Mouse (Mus musculus): ENCODE results near the gene Car3.

Car3 gene

GRCm38 (mm10) chr3:14876325-14876918 lies 13.1 kb downstream of the Car3 start:
- no peak for DNase-seq (ENCODE audit: low spot score in 2 of 2)

GRCm38 (mm10) chr3:14877251-14877909 lies 14.1 kb downstream of the Car3 start:
- DNase-seq (ENCODE audit: low spot score in 2 of 2): no peak

DNA sequence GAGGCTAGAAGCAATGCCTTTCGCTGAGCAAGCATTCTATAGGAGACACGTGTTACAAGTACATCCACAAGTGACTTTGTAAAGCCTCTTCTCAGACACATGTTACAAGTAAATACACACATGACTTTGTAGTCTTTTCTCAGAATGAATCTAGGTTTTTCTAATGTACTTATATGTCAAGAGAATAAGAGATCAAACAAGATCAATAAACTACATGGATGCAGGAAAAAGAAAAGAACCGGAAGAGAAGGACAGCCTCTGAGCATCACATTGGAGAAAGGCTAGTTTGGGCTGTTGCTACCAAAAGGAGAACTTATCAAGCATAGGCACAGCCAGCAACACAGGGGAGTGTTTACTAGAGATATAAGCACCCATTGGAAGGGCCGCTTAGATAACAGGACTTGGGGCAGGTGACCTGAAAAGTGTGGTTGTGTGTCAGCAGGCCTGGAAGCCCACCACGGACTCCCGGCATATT lies 15.5 kb downstream of the Car3 start:
- DNase-seq (ENCODE audit: low spot score in 2 of 2): no peak

GRCm38 (mm10) chr3:14879293-14879692 lies 16.0 kb downstream of the Car3 start:
- no peak for DNase-seq (ENCODE audit: low spot score in 2 of 2)

GRCm38 (mm10) chr3:14880277-14880676 lies 17.0 kb downstream of the Car3 start:
- no peak for DNase-seq (ENCODE audit: low spot score in 2 of 2)

DNA sequence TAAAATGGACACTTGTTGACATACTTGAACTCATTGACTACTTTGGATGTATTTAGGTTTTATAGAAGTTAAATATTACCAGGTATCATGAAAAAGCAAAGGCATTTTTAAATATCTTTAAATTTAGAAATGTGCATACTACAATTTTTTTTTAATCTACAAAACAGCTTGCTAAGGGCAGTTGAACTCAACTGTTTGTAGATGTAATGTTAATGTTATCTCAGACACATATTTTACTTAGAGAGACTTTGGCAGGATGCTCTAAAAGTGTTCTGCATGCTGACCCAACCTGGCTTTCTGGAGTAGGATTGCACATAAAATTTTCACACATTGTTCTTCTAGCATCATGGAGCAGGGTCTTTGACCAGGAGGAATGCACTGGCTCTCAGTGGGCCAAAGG lies 18.7 kb downstream of the Car3 start:
- DNase-seq (ENCODE audit: low spot score in 2 of 2): no peak

DNA sequence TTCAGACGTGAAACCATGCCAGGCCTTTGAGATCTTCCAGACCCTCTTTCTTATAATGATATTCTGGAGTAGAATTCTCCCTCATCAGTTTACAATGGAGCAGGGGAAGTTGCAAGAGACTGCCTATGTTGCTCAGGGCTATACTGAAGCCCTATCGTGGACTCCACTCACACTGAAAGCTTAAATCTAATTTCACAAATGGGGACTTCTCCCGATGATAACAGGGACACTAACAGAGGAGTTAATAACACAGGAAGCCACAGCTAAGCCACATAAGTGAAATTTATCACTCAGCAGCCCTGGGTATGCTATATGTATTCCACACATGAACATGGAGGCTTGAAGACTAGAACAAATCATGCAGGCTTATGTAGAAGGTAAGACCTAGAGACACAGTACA lies 19.4 kb downstream of the Car3 start:
- no peak for DNase-seq (ENCODE audit: low spot score in 2 of 2)

DNA sequence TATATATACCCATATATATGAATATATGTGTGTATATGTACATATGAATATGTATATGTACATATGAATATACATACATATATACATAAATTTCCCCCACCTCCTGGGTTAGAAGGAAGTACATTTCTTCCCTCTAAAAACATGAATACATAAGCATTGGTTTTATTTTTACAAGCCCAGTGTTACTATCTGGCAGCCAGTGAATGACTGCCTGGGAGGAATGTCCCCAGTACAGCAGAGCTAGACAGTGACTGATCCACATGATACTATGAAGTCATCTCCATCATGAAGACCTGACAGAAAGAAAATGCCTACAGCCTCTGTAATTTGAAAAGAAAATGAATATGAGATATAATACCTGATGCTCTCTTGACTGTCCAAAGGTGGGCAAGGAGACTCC lies 21.5 kb downstream of the Car3 start:
- DNase-seq (ENCODE audit: low spot score in 2 of 2): no peak

- DNase-seq (ENCODE audit: low spot score in 2 of 2): peak; percentile 25 to 48
Observed at GRCm38 (mm10) chr3:14886102-14887098, 23.1 kb downstream of the Car3 start, which contains the start of gene Car2. Gene Car2, plus strand, starts transcription at chr3:14886273.

DNA sequence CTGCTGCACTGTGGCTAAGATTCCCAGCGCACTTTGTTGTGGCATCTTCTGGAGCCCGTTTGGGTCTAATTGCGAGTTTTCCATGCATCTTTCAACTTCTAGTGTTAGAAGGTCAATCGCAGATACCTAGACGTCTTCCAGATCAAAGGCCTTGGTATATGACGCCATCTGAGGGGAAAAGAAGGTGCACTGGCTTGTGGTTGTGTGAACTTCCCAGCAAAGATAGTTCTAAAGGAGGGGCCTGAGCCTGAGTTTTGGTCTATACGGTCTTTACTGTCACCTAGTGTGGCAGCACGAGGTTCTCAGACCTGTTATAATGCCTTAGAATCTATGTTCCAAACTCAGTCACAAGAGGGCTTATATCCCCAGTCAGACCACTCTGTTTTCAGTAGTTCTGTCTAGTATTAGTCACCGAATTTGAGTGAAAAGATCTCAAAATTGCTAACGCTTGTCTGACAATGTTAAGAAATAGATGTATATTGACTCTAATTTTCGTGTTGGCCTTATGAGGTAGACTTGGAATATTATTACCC lies 23.9 kb downstream of the Car3 start:
- no peak for DNase-seq (ENCODE audit: low spot score in 2 of 2)

DNA sequence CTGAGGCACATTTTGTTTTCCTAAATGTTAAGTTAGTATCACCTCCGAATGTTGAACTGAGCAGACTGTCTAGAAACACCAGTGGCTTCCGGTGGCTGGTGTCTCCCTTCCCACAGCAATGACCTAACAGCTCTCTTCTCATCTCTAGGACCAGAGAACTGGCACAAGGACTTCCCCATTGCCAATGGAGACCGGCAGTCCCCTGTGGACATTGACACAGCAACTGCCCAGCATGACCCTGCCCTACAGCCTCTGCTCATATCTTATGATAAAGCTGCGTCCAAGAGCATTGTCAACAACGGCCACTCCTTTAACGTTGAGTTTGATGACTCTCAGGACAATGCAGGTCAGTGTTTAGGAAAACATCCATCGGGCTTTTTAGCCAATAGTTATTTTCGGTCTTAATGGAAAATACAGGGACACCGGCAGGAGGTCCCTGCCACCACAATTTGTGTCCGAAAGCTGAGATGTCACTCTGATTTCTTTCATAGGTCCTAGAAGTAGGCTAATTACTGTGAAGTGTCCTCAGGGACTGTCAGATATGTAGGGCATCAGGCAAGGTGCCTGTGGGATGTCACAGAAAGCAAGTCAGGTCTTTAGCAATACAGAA lies 24.5 kb downstream of the Car3 start:
- no peak for DNase-seq (ENCODE audit: low spot score in 2 of 2)

DNA sequence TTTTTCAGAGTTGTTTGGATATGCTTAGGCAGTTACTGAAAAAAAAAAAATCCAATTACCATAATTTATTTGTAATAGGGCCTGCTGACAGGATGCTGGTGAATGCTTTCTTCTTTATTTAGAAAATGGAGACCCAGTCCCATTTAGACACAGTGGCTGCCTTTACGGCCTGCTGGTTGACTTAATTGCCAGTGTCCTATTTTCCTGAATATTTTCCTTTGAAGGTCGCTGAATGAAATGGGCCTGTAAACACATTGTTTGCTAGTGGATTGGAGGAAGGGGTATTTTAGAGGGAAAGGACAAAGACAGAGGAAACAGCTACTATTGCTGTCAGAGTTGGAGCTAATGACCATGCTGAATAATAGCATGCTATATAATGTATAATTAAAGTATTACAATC lies 25.2 kb downstream of the Car3 start:
- DNase-seq (ENCODE audit: low spot score in 2 of 2): no peak

DNA sequence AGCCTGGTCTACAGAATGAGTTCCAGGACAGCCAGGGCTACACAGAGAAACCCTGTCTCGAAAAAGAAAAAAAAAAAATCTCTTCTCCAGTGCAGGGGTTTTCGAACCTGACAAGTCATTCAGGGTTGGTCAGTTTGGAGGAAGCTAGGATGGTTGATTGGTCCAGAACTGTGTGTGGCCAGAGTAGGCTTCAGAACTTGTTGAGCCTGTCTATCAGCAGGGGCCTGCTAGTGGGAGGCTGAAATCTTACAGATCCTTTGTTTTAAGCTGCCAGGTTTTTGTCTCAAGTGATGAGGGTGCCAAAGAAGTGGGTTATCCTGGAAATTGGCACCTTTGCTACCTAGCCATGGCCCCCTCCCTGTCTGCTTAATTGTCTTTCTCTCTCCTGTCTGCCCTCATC lies 25.8 kb downstream of the Car3 start:
- no peak for DNase-seq (ENCODE audit: low spot score in 2 of 2)

DNA sequence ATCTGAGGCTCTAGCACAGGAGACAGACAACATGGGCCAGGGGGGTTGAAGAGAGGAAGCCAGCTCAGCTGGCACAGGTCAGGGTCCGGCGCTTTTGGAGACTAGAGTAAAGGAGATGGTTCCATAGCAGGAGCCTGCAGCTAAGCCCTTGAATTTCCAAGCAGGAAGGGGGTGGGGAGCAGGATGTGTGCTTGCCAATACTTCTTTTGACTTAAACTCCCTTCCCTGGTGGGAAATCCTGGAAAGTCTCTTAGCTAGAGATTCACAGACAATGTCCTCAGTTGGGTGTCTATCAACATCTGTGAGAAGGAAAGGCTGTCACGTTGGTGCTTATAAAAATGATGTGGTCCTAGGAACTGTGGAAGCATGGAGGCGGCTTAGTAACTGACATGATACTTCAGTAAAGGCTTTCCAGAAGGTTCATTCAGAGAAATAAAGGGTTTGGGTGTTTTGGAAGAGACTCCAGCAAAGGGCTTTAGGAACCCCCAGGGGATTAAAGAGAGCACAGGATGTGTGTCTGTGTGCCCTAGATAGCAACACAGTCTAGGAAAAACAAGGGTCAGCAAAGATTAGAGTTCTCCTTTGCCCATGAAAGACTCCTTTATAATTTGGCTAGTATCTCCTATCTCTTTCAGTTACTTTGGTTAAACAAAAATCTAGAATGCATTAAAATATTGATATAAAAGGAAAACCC lies 26.6 kb downstream of the Car3 start:
- DNase-seq (ENCODE audit: low spot score in 2 of 2): no peak

DNA sequence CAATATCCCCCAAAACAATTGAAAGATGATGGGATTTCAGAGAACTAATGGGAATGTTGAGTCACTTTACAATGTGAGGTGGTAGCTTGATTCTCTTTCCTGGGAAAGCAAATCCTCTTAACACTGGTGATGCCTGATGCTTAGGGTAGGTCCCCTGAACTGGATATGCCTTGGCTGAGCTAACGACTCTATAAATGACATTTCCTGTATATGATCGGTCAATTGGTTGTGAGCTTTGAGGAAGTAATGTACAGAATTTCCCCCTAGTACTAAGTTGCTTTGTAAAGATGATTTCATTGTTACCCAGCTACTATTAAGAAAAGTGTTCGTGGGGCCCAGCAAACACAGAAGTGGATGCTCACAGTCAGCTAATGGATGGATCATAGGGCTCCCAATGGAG lies 29.7 kb downstream of the Car3 start:
- no peak for DNase-seq (ENCODE audit: low spot score in 2 of 2)

DNA sequence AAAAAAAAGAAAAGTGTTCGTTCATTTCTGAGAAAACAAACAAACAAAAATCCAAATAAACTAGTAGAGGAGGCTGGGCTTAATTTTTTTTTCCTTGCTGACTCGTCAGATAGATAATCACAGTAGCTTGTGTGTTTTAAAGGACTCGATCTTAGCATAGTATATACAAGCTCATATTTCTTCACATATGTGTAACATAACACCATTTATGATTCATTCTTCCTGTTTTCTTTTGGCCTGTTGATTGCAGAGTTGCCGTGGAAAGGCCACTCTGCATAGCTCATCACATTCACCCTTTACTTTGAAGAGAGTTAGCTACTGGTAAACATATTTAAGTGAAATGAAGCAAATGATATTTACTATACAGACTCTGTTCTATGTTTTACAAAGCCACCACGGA lies 30.4 kb downstream of the Car3 start:
- DNase-seq (ENCODE audit: low spot score in 2 of 2): no peak

- no peak for DNase-seq (ENCODE audit: low spot score in 2 of 2)
Observed at GRCm38 (mm10) chr3:14895333-14895732, 32.0 kb downstream of the Car3 start.

GRCm38 (mm10) chr3:14897770-14898169 lies 34.5 kb downstream of the Car3 start:
- DNase-seq (ENCODE audit: low spot score in 2 of 2): no peak

DNA sequence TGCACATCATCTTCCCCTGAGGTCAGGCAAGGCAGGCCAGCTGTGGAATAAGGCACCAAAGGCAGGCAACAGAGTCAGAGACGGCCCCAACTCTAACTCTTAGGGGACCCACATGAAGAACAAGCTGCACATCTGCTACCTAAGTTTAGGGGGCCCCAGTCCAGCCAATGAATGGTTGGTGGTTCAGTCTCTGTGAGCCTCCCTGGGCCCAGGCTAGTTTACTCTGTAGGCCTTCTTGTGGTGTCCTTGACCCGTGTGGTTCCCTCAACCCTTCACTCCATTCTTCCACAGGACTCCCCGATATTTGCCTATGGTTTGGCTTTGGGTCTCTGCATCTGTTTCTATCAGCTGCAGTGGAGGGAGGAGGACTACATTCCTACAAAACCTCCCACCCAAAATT lies 40.1 kb downstream of the Car3 start:
- no peak for DNase-seq (ENCODE audit: low spot score in 2 of 2)

DNA sequence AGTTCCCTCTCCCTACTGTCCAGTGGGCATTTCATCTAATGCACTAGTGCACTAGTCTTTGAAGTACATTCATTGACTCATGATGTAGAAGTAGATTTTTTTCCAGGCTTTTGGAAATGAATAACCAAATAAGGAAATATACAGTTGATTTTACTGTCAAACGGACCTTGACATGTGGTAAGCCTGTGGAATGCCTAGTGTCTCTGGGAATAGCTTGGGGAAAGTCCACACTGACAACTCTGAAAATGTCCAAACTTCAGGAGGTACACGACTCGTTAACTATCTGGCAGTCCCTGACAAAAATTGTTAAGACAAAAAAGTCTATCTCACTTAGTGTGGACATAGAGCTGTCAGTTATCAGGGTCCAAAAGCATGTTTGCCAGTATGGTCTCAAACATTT lies 40.9 kb downstream of the Car3 start:
- no peak for DNase-seq (ENCODE audit: low spot score in 2 of 2)

DNA sequence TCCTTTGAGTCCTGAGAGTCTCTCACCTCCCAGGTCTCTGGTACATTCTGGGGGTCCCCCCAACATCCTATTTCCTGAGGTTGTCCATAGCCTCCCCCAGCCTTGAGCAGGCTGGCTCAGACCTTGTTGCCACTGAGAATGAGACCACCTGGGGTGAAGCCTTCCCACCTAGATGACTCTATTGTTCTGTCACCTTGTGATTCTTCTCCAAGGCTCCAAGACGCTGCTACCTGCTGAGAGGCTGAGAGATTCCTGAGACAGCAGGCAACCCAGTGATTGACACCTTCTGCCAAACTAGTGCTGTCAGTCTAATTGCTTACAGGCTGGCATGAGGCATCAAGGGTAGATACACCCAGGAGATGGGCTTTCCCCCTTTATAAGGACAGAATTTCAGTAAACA lies 44.0 kb downstream of the Car3 start:
- no peak for DNase-seq (ENCODE audit: low spot score in 2 of 2)

All from frontal cortex, postnatal 14 days (tissue).